Mouse (Mus musculus) intestine, embryonic 16.5 days (tissue): ENCODE data around the gene Slc20a1. TPM values are rescaled to one million over a fixed set of nuclear protein-coding genes. Genes with fewer than 3 reads are reported as not detected.

Source experiments
- ATAC-seq: fragments of 200-750 bp; cut with Nextera tagmentation; 2 replicates; pipeline ENCODE4 v1.8.0; 2017; ENCODE audit warnings: moderate TSS enrichment, moderate library complexity
- H3K27ac ChIP-seq: fragments of 300-500 bp; sonication (generic); 2 replicates; pipeline ENCODE4 v1.5.1; 2014; ENCODE audit warnings: mild to moderate bottlenecking, low read length
- H3K27me3 ChIP-seq: fragments of 300-500 bp; sonication (generic); replicated peaks from 2 replicates; pipeline ENCODE4 v1.6.1; 2014; ENCODE audit warnings: low read length, control low read depth, mixed read lengths; ENCODE audit not compliant: control insufficient read depth, insufficient read depth
- H3K36me3 ChIP-seq: fragments of 300-500 bp; sonication (generic); 2 replicates; pipeline ENCODE4 v1.6.1; 2014; ENCODE audit warnings: low read length, control low read depth; ENCODE audit not compliant: control insufficient read depth, insufficient read depth
- H3K4me1 ChIP-seq: fragments of 300-500 bp; sonication (generic); 2 replicates; pipeline ENCODE4 v1.6.1; 2014; ENCODE audit warnings: low read length, control low read depth, mixed read lengths; ENCODE audit not compliant: control insufficient read depth, insufficient read depth
- H3K4me2 ChIP-seq: fragments of 300-500 bp; sonication (generic); 2 replicates; pipeline ENCODE4 v1.6.1; 2014; ENCODE audit warnings: low read depth, low read length, control low read depth
- H3K4me3 ChIP-seq: fragments of 300-500 bp; sonication (generic); 2 replicates; pipeline ENCODE4 v1.5.1; 2014; ENCODE audit warnings: mild to moderate bottlenecking, low read length
- H3K9ac ChIP-seq: fragments of 300-500 bp; sonication (generic); 2 replicates; pipeline ENCODE4 v1.6.1; 2014; ENCODE audit warnings: low read depth, low read length
- H3K9me3 ChIP-seq: fragments of 300-500 bp; sonication (generic); 2 replicates; pipeline ENCODE4 v1.6.1; 2016; ENCODE audit warnings: low read length, control low read depth; ENCODE audit not compliant: control insufficient read depth
- WGBS: fragments of 180-500 bp; shearing (Covaris S2); extraction: QIAGEN DNeasy Blood & Tissue Kit; methylation state at CpG from one replicate; pipeline ENCODE4 v1.1.7; 2014; 5-methylcytosine and 5-hydroxymethylcytosine counted together
- polyA plus RNA-seq: library from polyadenylated mRNA; unstranded; fragments of >200 nt; fragmentation: Nextera tagmentation; extraction: Ambion mirVana; gene quantifications from 2 replicates; pipeline ENCODE4 v1.2.1, GENCODE M21; 2015

The Slc20a1 gene
- polyA plus RNA-seq, 1 experiment from 2014 or later, result 30.4 TPM

- Histone ChIP-seq H3K36me3 (no peaks in the 10 kb centered on the region), H3K27me3 (no peaks in the 10 kb centered on the region), H3K9ac (no peak overlapping the region), H3K9me3 (0 out of 2 replicates have a peak, but pooled peaks cover 3% of the 10 kb centered on the region), H3K4me2 (no peak overlapping the region), H3K27ac (no peak overlapping the region), H3K4me3 (no peak overlapping the region), H3K4me1 (no peaks in the 10 kb centered on the region)
- ATAC-seq, result no peak
- 78% methylated on average over 10 of the region's 10 CpGs for WGBS
Measured at GRCm38 (mm10) chr2:129185611-129186290, 12.8 kb upstream of the Slc20a1 start.

GRCm38 (mm10) chr2:129186291-129186919, 12.2 kb upstream of the Slc20a1 start:
- Histone ChIP-seq H3K27me3 (no peaks in the 10 kb centered on the region), H3K4me1 (no peaks in the 10 kb centered on the region), H3K9me3 (0 out of 2 replicates have a peak, but pooled peaks cover 3% of the 10 kb centered on the region), H3K27ac (no peak overlapping the region), H3K9ac (no peak overlapping the region), H3K4me2 (no peak overlapping the region), H3K36me3 (no peaks in the 10 kb centered on the region), H3K4me3 (no peak overlapping the region)
- no peak for ATAC-seq
- 61% methylated on average over 5 of the region's 5 CpGs for WGBS

GRCm38 (mm10) chr2:129192392-129193150, 6.0 kb upstream of the Slc20a1 start:
- no peak overlapping the region for H3K9ac ChIP-seq
- no peak overlapping the region for H3K27ac ChIP-seq
- 86% methylated on average over 7 of the region's 7 CpGs for WGBS
- H3K36me3 ChIP-seq, result no peaks in the 10 kb centered on the region
- peaks cover 5% of the 10 kb centered on the region for H3K4me1 ChIP-seq
- H3K27me3 ChIP-seq, result no peaks in the 10 kb centered on the region
- H3K4me3 ChIP-seq, result no peak overlapping the region
- H3K4me2 ChIP-seq, result no peak overlapping the region
- ATAC-seq, result no peak
- H3K9me3 ChIP-seq, result 0 out of 2 replicates have a peak, but pooled peaks cover 3% of the 10 kb centered on the region

GRCm38 (mm10) chr2:129196317-129196716, 2.2 kb upstream of the Slc20a1 start:
- Histone ChIP-seq H3K9ac (no peak overlapping the region), H3K4me3 (no peak overlapping the region), H3K4me1 (peaks cover 16% of the 10 kb centered on the region), H3K36me3 (no peaks in the 10 kb centered on the region), H3K9me3 (no peaks in the 10 kb centered on the region), H3K27ac (no peak overlapping the region), H3K27me3 (no peaks in the 10 kb centered on the region), H3K4me2 (no peak overlapping the region)
- no peak for ATAC-seq
- 96% methylated on average over 2 of the region's 2 CpGs for WGBS

- H3K36me3 ChIP-seq, result no peaks in the 10 kb centered on the region
- peak overlapping the region; percentile 77; the same call in 1 of the 2 replicates for H3K4me2 ChIP-seq
- 32% methylated on average over 5 of the region's 5 CpGs for WGBS
- H3K9ac ChIP-seq, result no peak overlapping the region
- H3K4me1 ChIP-seq, result peaks cover 16% of the 10 kb centered on the region
- no peak for ATAC-seq
- peak overlapping the region; percentile 8; the same call in 1 of the 2 replicates for H3K4me3 ChIP-seq
- no peaks in the 10 kb centered on the region for H3K9me3 ChIP-seq
- no peaks in the 10 kb centered on the region for H3K27me3 ChIP-seq
- H3K27ac ChIP-seq, result no peak overlapping the region
Measured at GRCm38 (mm10) chr2:129197197-129197596, 1.4 kb upstream of the Slc20a1 start.

- peak overlapping the region; percentile 92 for H3K9ac ChIP-seq
- H3K4me1 ChIP-seq, result peaks cover 16% of the 10 kb centered on the region
- H3K4me3 ChIP-seq, result peak overlapping the region; percentile 84
- H3K27ac ChIP-seq, result peak overlapping the region; percentile 71
- no peak; the same call in 1 of the 2 replicates for ATAC-seq
- H3K4me2 ChIP-seq, result peak overlapping the region; percentile 77
- no peaks in the 10 kb centered on the region for H3K27me3 ChIP-seq
- H3K36me3 ChIP-seq, result no peaks in the 10 kb centered on the region
- no peaks in the 10 kb centered on the region for H3K9me3 ChIP-seq
- 1% methylated on average over 32 of the region's 32 CpGs for WGBS
Measured at GRCm38 (mm10) chr2:129197843-129198435, 625 bp upstream of the Slc20a1 start.

- H3K9me3 ChIP-seq, result no peaks in the 10 kb centered on the region
- no peaks in the 10 kb centered on the region for H3K27me3 ChIP-seq
- H3K4me3 ChIP-seq, result peak overlapping the region; percentile 84
- H3K36me3 ChIP-seq, result 0 out of 2 replicates have a peak, but pooled peaks cover under 1% of the 10 kb centered on the region
- ATAC-seq, result 0 out of 2 replicates have a peak, but pooled peaks have one; percentile 0
- H3K9ac ChIP-seq, result peak overlapping the region; percentile 92
- no peak overlapping the region for H3K27ac ChIP-seq
- H3K4me2 ChIP-seq, result peak overlapping the region; percentile 68
- peaks cover 16% of the 10 kb centered on the region for H3K4me1 ChIP-seq
- 14% methylated on average over 29 of the region's 31 CpGs for WGBS
Measured at GRCm38 (mm10) chr2:129199328-129200085, 943 bp downstream of the Slc20a1 start.

GRCm38 (mm10) chr2:129205000-129205399, 6.4 kb downstream of the Slc20a1 start:
- Histone ChIP-seq H3K9me3 (no peaks in the 10 kb centered on the region), H3K9ac (no peak overlapping the region), H3K27ac (no peak overlapping the region), H3K4me3 (no peak overlapping the region), H3K4me2 (no peak overlapping the region), H3K4me1 (peaks cover 7% of the 10 kb centered on the region), H3K27me3 (no peaks in the 10 kb centered on the region), H3K36me3 (peaks cover 12% of the 10 kb centered on the region)
- no peak for ATAC-seq
- WGBS, result 80% methylated on average over 6 of the region's 6 CpGs
